18 mouse cellular contexts compared by ENCODE assay signal in the genomic region with DNA sequence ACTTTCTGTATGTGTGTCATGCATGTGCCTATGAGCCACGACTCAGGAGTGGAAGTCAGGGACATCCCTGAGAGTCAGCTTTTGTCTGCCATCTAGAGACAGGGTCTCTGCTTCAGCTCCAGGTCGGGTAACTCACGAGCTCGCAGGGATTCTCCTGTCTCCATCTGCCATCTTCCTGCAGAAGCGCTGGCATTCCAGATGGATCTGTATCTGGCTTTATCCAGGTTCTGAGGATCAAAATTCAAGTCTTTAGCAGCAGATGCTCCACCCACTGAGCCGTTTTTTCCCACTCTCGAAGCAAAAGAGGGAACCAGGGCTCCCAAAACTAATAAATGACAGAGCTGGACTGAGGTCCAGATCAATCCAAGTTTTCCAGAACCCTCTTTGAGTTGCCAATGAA.
DNase-seq lines count a peak whose midpoint lies in the region; ATAC-seq and TF ChIP-seq lines count a peak whose summit lies in the region.
"Had no signal": no experiment of that assay in that cellular context is flagged by ENCODE, and none has a peak within 500 bp of the region (broad histone marks: within the 10 kb centered on the region; RNA-seq: fewer than 3 reads in every experiment).

No protein-coding gene starts in this region.

- H3K4me2 ChIP-seq in embryonic facial prominence, embryonic 13.5 days = peak overlapping the region; percentile 18
- H3K4me2 ChIP-seq in lung, embryonic 15.5 days = no peak overlapping the region
- H3K4me2 ChIP-seq in lung, postnatal 0 days (replicated peaks; ENCODE audit: low read depth, low read length) = no peak overlapping the region
- H3K4me2 ChIP-seq in hindbrain, embryonic 15.5 days = no peak overlapping the region
- H3K4me2 ChIP-seq in neural tube, embryonic 13.5 days = no peak overlapping the region
- H3K4me2 ChIP-seq: embryonic facial prominence, embryonic 12.5 days; liver, embryonic 13.5 days had no signal

- no peak for TF ChIP-seq EP300 in lung, postnatal 0 days (IDR thresholded peaks at IDR 0.05)

- intact Hi-C loops in left cerebral cortex, postnatal 14 days (cut with DNase I) = no loop called here
- intact Hi-C loops in left cerebral cortex, postnatal 4 days (cut with DNase I) = loop anchor here (10.0 kb wide), 1 partner anchor 133 kb away; no protein-coding TSS in a partner anchor

- H3K27me3 ChIP-seq in embryonic facial prominence, embryonic 13.5 days = no peaks in the 10 kb centered on the region
- H3K27me3 ChIP-seq in embryonic facial prominence, embryonic 10.5 days (replicated peaks; ENCODE audit: low read depth, poor library complexity, severe bottlenecking) = peaks cover 9% of the 10 kb centered on the region; the same call in 1 of the 2 replicates
- H3K27me3 ChIP-seq in lung, embryonic 15.5 days = no peaks in the 10 kb centered on the region
- H3K27me3 ChIP-seq in lung, postnatal 0 days (replicated peaks; ENCODE audit: insufficient read depth, low read length) = no peaks in the 10 kb centered on the region
- no peaks in the 10 kb centered on the region for H3K27me3 ChIP-seq in hindbrain, embryonic 15.5 days
- H3K27me3 ChIP-seq in neural tube, embryonic 13.5 days = no peaks in the 10 kb centered on the region

- H3K27ac ChIP-seq in embryonic facial prominence, embryonic 13.5 days = 0 out of 2 replicates have a peak overlapping the region, but pooled peaks have one; percentile 33
- H3K27ac ChIP-seq in embryonic facial prominence, embryonic 10.5 days (replicated peaks) = no peak overlapping the region
- peak overlapping the region; percentile 53; the same call in 1 of the 2 replicates for H3K27ac ChIP-seq in lung, embryonic 15.5 days
- no peak overlapping the region for H3K27ac ChIP-seq in lung, postnatal 0 days (ENCODE audit: low read length)
- peak overlapping the region; percentile 67 for H3K27ac ChIP-seq in hindbrain, embryonic 15.5 days (replicated peaks)
- peak overlapping the region; percentile 74 for H3K27ac ChIP-seq in neural tube, embryonic 13.5 days (replicated peaks)
- H3K27ac ChIP-seq: embryonic facial prominence, embryonic 12.5 days; liver, embryonic 13.5 days; macrophage had no signal

- H3K4me1 ChIP-seq in embryonic facial prominence, embryonic 13.5 days = peaks cover 38% of the 10 kb centered on the region
- H3K4me1 ChIP-seq in embryonic facial prominence, embryonic 10.5 days = peaks cover 35% of the 10 kb centered on the region
- peaks cover 38% of the 10 kb centered on the region for H3K4me1 ChIP-seq in lung, embryonic 15.5 days
- peaks cover 10% of the 10 kb centered on the region; the same call in 1 of the 2 replicates for H3K4me1 ChIP-seq in lung, postnatal 0 days (ENCODE audit: insufficient read depth, low read depth, low read length)
- H3K4me1 ChIP-seq in hindbrain, embryonic 15.5 days (replicated peaks) = peaks cover 36% of the 10 kb centered on the region
- H3K4me1 ChIP-seq in neural tube, embryonic 13.5 days (replicated peaks) = peaks cover 44% of the 10 kb centered on the region
- H3K4me1 ChIP-seq: liver, embryonic 13.5 days had no signal

- no peaks in the 10 kb centered on the region for H3K36me3 ChIP-seq in embryonic facial prominence, embryonic 13.5 days
- no peaks in the 10 kb centered on the region for H3K36me3 ChIP-seq in embryonic facial prominence, embryonic 10.5 days (replicated peaks)
- no peaks in the 10 kb centered on the region for H3K36me3 ChIP-seq in lung, embryonic 15.5 days
- no peaks in the 10 kb centered on the region for H3K36me3 ChIP-seq in lung, postnatal 0 days (ENCODE audit: insufficient read depth, low read length)
- H3K36me3 ChIP-seq in hindbrain, embryonic 15.5 days = no peaks in the 10 kb centered on the region
- no peaks in the 10 kb centered on the region for H3K36me3 ChIP-seq in neural tube, embryonic 13.5 days
- H3K36me3 ChIP-seq: embryonic facial prominence, embryonic 12.5 days; liver, embryonic 13.5 days had no signal

- WGBS in embryonic facial prominence, embryonic 13.5 days = 57% methylated on average over 7 of the region's 7 CpGs
- 81% methylated on average over 7 of the region's 7 CpGs for WGBS in embryonic facial prominence, embryonic 10.5 days
- WGBS in lung, embryonic 15.5 days = 62% methylated on average over 7 of the region's 7 CpGs
- WGBS in lung, postnatal 0 days = 72% methylated on average over 7 of the region's 7 CpGs
- 53% methylated on average over 7 of the region's 7 CpGs for WGBS in hindbrain, embryonic 15.5 days
- WGBS in neural tube, embryonic 13.5 days = 54% methylated on average over 7 of the region's 7 CpGs

- no peaks in the 10 kb centered on the region for H3K9me3 ChIP-seq in embryonic facial prominence, embryonic 13.5 days
- H3K9me3 ChIP-seq in embryonic facial prominence, embryonic 10.5 days = no peaks in the 10 kb centered on the region
- H3K9me3 ChIP-seq in lung, embryonic 15.5 days = no peaks in the 10 kb centered on the region
- H3K9me3 ChIP-seq in lung, postnatal 0 days (ENCODE audit: low read length) = no peaks in the 10 kb centered on the region
- no peaks in the 10 kb centered on the region for H3K9me3 ChIP-seq in hindbrain, embryonic 15.5 days
- H3K9me3 ChIP-seq in neural tube, embryonic 13.5 days = no peaks in the 10 kb centered on the region
- H3K9me3 ChIP-seq: embryonic facial prominence, embryonic 12.5 days; liver, embryonic 13.5 days had no signal

- TF ChIP-seq CTCF in lung, postnatal 0 days (IDR thresholded peaks at IDR 0.05) = no peak

- no peak for ATAC-seq in embryonic facial prominence, embryonic 13.5 days (ENCODE audit: insufficient number of reproducible peaks, insufficient read depth, low FRiP score, low TSS enrichment, low read depth)
- ATAC-seq in lung, embryonic 15.5 days (ENCODE audit: borderline replicate concordance, extremely low read depth, low FRiP score, low TSS enrichment) = no peak
- ATAC-seq in lung, postnatal 0 days = no peak
- no peak for ATAC-seq in hindbrain, embryonic 15.5 days (ENCODE audit: low FRiP score, low read depth)
- ATAC-seq in neural tube, embryonic 13.5 days (ENCODE audit: low read depth) = no peak
- ATAC-seq: activated CD4-positive, CD25-positive, alpha-beta regulatory T cell, adult 4 months had no signal

- no peak overlapping the region for H3K9ac ChIP-seq in embryonic facial prominence, embryonic 13.5 days
- no peak overlapping the region for H3K9ac ChIP-seq in lung, embryonic 15.5 days
- no peak overlapping the region for H3K9ac ChIP-seq in lung, postnatal 0 days (replicated peaks; ENCODE audit: low read depth)
- no peak overlapping the region for H3K9ac ChIP-seq in hindbrain, embryonic 15.5 days
- no peak overlapping the region for H3K9ac ChIP-seq in neural tube, embryonic 13.5 days
- H3K9ac ChIP-seq: embryonic facial prominence, embryonic 12.5 days; liver, embryonic 13.5 days had no signal

- no peak for DNase-seq in embryonic facial prominence, embryonic 10.5 days (ENCODE audit: low spot score)
- no peak for DNase-seq in lung, postnatal 0 days (ENCODE audit: low spot score)
- DNase-seq in left cerebral cortex, postnatal 14 days (ENCODE audit: low spot score in 2 of 2) = no peak
- DNase-seq in left cerebral cortex, postnatal 4 days = no peak
- DNase-seq: cerebellum, adult 11 months; cerebellum, postnatal 36 days; heart, postnatal 36 days; kidney, adult 18-20 months; kidney, postnatal 25 days; liver, embryonic 13.5 days; right cerebral cortex, postnatal 25 days had no signal

- H3K4me3 ChIP-seq in embryonic facial prominence, embryonic 13.5 days = no peak overlapping the region
- H3K4me3 ChIP-seq in embryonic facial prominence, embryonic 10.5 days = no peak overlapping the region
- no peak overlapping the region for H3K4me3 ChIP-seq in lung, embryonic 15.5 days
- no peak overlapping the region for H3K4me3 ChIP-seq in lung, postnatal 0 days (ENCODE audit: low read depth, low read length)
- H3K4me3 ChIP-seq in hindbrain, embryonic 15.5 days = no peak overlapping the region
- H3K4me3 ChIP-seq in neural tube, embryonic 13.5 days = no peak overlapping the region
- H3K4me3 ChIP-seq: embryonic facial prominence, embryonic 12.5 days; liver, embryonic 13.5 days had no signal

Comparison
In these comparisons a context has a peak if more than half of its experiments do, and no peak if none do; other contexts are left out.
1. H3K27ac ChIP-seq: peak in embryonic facial prominence, embryonic 13.5 days (single experiment), lung, embryonic 15.5 days (single experiment), hindbrain, embryonic 15.5 days (single experiment) and neural tube, embryonic 13.5 days (single experiment); none in embryonic facial prominence, embryonic 10.5 days (single experiment) and lung, postnatal 0 days (single experiment).